In genomic region chr13:60707541-60708468, GRCm38 (mm10) we compare ENCODE assay signal across 11 mouse cellular contexts.
DNase-seq lines count a peak whose midpoint lies in the region; ATAC-seq and TF ChIP-seq lines count a peak whose summit lies in the region.
"Had no signal": no experiment of that assay in that cellular context is flagged by ENCODE, and none has a peak within 500 bp of the region (broad histone marks: within the 10 kb centered on the region; RNA-seq: fewer than 3 reads in every experiment).

No protein-coding gene starts in this region.

- H3K27me3 ChIP-seq in liver, adult 2 months (ENCODE audit: control insufficient read depth, insufficient read depth, low read length): no peaks in the 10 kb centered on the region
- no peaks in the 10 kb centered on the region; the same call in 1 of the 2 replicates for H3K27me3 ChIP-seq in cerebellum, adult 2 months (ENCODE audit: control insufficient read depth, insufficient read depth, low read length)
- no peaks in the 10 kb centered on the region for H3K27me3 ChIP-seq in forebrain, embryonic 15.5 days
- no peaks in the 10 kb centered on the region for H3K27me3 ChIP-seq in midbrain, postnatal 0 days (ENCODE audit: insufficient read depth, low read length)

- H3K4me1 ChIP-seq in liver, adult 2 months (ENCODE audit: control insufficient read depth, insufficient read depth, low read length): peaks cover 33% of the 10 kb centered on the region
- H3K4me1 ChIP-seq in cerebellum, adult 2 months (ENCODE audit: control insufficient read depth, insufficient read depth, low read length): peaks cover 13% of the 10 kb centered on the region
- H3K4me1 ChIP-seq in forebrain, embryonic 15.5 days: peaks cover 28% of the 10 kb centered on the region
- H3K4me1 ChIP-seq in midbrain, postnatal 0 days (ENCODE audit: insufficient read depth, low read length): 0 out of 2 replicates have a peak, but pooled peaks cover 6% of the 10 kb centered on the region

- DNase-seq in liver, adult 2 months (ENCODE audit: extremely low read depth, low read depth, low spot score): peak; percentile 96
- no peak for DNase-seq in liver
- peak; percentile 15 to 61 for DNase-seq in cerebellum, adult 2 months
- peak; percentile 78 for DNase-seq in midbrain, postnatal 0 days (ENCODE audit: low spot score)
- no peak for DNase-seq in spleen, postnatal 36 days (ENCODE audit: low spot score in 2 of 2)
- DNase-seq in urinary bladder, postnatal 14 days (ENCODE audit: low spot score): no peak
- DNase-seq: heart, postnatal 14 days; lung, postnatal 36 days; thymus, postnatal 4 days had no signal

- TF ChIP-seq POLR2A in liver, adult 2 months (IDR thresholded peaks at IDR 0.05; ENCODE audit: extremely low read depth, insufficient read depth, low read length): no peak
- no peak for TF ChIP-seq POLR2A in cerebellum, adult 2 months (IDR thresholded peaks at IDR 0.05; ENCODE audit: borderline replicate concordance, insufficient read depth, low read length)

- no peak overlapping the region for H3K9ac ChIP-seq in liver, adult 2 months (ENCODE audit: low read depth, low read length)
- H3K9ac ChIP-seq in forebrain, embryonic 15.5 days (replicated peaks): no peak overlapping the region
- H3K9ac ChIP-seq in midbrain, postnatal 0 days (replicated peaks; ENCODE audit: low read length, poor library complexity, severe bottlenecking): no peak overlapping the region

- peaks cover 2% of the 10 kb centered on the region; the same call in 1 of the 2 replicates for H3K36me3 ChIP-seq in liver, adult 2 months (ENCODE audit: control insufficient read depth, insufficient read depth, low read length)
- H3K36me3 ChIP-seq in forebrain, embryonic 15.5 days: peaks cover 5% of the 10 kb centered on the region; the same call in 1 of the 2 replicates
- peaks cover 4% of the 10 kb centered on the region; the same call in 1 of the 2 replicates for H3K36me3 ChIP-seq in midbrain, postnatal 0 days (ENCODE audit: insufficient read depth, low read length)

- peaks cover 31% of the 10 kb centered on the region; the same call in 1 of the 2 replicates for H3K79me2 ChIP-seq in liver, adult 2 months (ENCODE audit: control insufficient read depth, insufficient read depth, low read length)

- no peak for TF ChIP-seq CTCF in liver, adult 2 months (IDR thresholded peaks at IDR 0.05; ENCODE audit: low read depth, low read length)
- TF ChIP-seq CTCF in cerebellum, adult 2 months (IDR thresholded peaks at IDR 0.05; ENCODE audit: borderline replicate concordance, insufficient read depth, low read depth, low read length): no peak
- no peak for TF ChIP-seq CTCF in midbrain, postnatal 0 days (IDR thresholded peaks at IDR 0.05)

- no peak overlapping the region for H3K4me2 ChIP-seq in forebrain, embryonic 15.5 days (replicated peaks)
- no peak overlapping the region for H3K4me2 ChIP-seq in midbrain, postnatal 0 days (ENCODE audit: low read depth, low read length, poor library complexity, severe bottlenecking)

- H3K27ac ChIP-seq in liver, adult 2 months (replicated peaks; ENCODE audit: insufficient read depth, low read depth, low read length): peak overlapping the region; percentile 76
- peak overlapping the region; percentile 36; the same call in 1 of the 2 replicates for H3K27ac ChIP-seq in cerebellum, adult 2 months (ENCODE audit: insufficient read depth, low read length)
- peak overlapping the region; percentile 64 for H3K27ac ChIP-seq in forebrain, embryonic 15.5 days (replicated peaks)
- peak overlapping the region; percentile 63; the same call in 1 of the 2 replicates for H3K27ac ChIP-seq in midbrain, postnatal 0 days (ENCODE audit: low read depth, low read length)

- H3K4me3 ChIP-seq in liver, adult 2 months (ENCODE audit: insufficient read depth, low read depth, low read length): 0 out of 2 replicates have a peak overlapping the region, but pooled peaks have one; percentile 11
- no peak overlapping the region for H3K4me3 ChIP-seq in cerebellum, adult 2 months (replicated peaks; ENCODE audit: insufficient read depth, low read depth, low read length)
- H3K4me3 ChIP-seq in forebrain, embryonic 15.5 days: no peak overlapping the region
- H3K4me3 ChIP-seq in midbrain, postnatal 0 days (ENCODE audit: low read depth, low read length): no peak overlapping the region

- ATAC-seq in forebrain, embryonic 15.5 days (replicated peaks): peak; percentile 24
- ATAC-seq in midbrain, postnatal 0 days (ENCODE audit: low FRiP score): no peak
- ATAC-seq in granulocyte monocyte progenitor cell, adult 5-6 weeks (replicated peaks; ENCODE audit: poor library complexity, severe bottlenecking): no peak

- 18% methylated on average over 16 of the region's 16 CpGs for WGBS in liver, adult 2 months
- WGBS in cerebellum, adult 2 months: 37% methylated on average over 16 of the region's 16 CpGs
- 42% methylated on average over 16 of the region's 16 CpGs for WGBS in forebrain, embryonic 15.5 days
- 63% methylated on average over 16 of the region's 16 CpGs for WGBS in midbrain, postnatal 0 days

- H3K9me3 ChIP-seq in forebrain, embryonic 15.5 days: no peaks in the 10 kb centered on the region
- no peaks in the 10 kb centered on the region for H3K9me3 ChIP-seq in midbrain, postnatal 0 days (ENCODE audit: low read length)

Comparison
In these comparisons a context has a peak if more than half of its experiments do, and no peak if none do; other contexts are left out.
1. DNase-seq: peak in liver, adult 2 months (single experiment), cerebellum, adult 2 months (2 of 2) and midbrain, postnatal 0 days (single experiment); none in liver (single experiment), spleen, postnatal 36 days (0 of 2) and urinary bladder, postnatal 14 days (single experiment).
2. Peak in every context shown above with its lines, with median percentiles within 50 percentile points of each other: H3K27ac ChIP-seq.